Comparison of ENCODE assay signal across 8 mouse cellular contexts in genomic region chr6:100197102-100197501, GRCm38 (mm10).
DNase-seq lines count a peak whose midpoint lies in the region; ATAC-seq and TF ChIP-seq lines count a peak whose summit lies in the region.

No protein-coding gene starts in this region.

- no peak overlapping the region for H3K27ac ChIP-seq in forebrain, embryonic 16.5 days (ENCODE audit: low read length)
- H3K27ac ChIP-seq in forebrain, embryonic 15.5 days (replicated peaks): no peak overlapping the region
- H3K27ac ChIP-seq in lung, embryonic 14.5 days (ENCODE audit: low read depth): peak overlapping the region; percentile 87

- no peaks in the 10 kb centered on the region for H3K27me3 ChIP-seq in forebrain, embryonic 16.5 days (replicated peaks; ENCODE audit: control insufficient read depth, insufficient read depth, low read length)
- no peaks in the 10 kb centered on the region for H3K27me3 ChIP-seq in forebrain, embryonic 15.5 days
- no peaks in the 10 kb centered on the region for H3K27me3 ChIP-seq in lung, embryonic 14.5 days (ENCODE audit: insufficient read depth, low read length)

- intact Hi-C loops in gastrocnemius, postnatal 14 days (cut with DNase I; ENCODE audit: low total_unique reads): no loop called here

- TF ChIP-seq CTCF in lung, embryonic 14.5 days (IDR thresholded peaks at IDR 0.05; ENCODE audit: low read depth): no peak

- no peak overlapping the region for H3K4me3 ChIP-seq in forebrain, embryonic 16.5 days (replicated peaks; ENCODE audit: low read length)
- no peak overlapping the region for H3K4me3 ChIP-seq in forebrain, embryonic 15.5 days
- no peak overlapping the region for H3K4me3 ChIP-seq in lung, embryonic 14.5 days (ENCODE audit: low read depth, low read length)

- no peaks in the 10 kb centered on the region for H3K36me3 ChIP-seq in forebrain, embryonic 16.5 days (ENCODE audit: control insufficient read depth, insufficient read depth)
- no peaks in the 10 kb centered on the region for H3K36me3 ChIP-seq in forebrain, embryonic 15.5 days
- no peaks in the 10 kb centered on the region for H3K36me3 ChIP-seq in lung, embryonic 14.5 days (ENCODE audit: insufficient read depth)

- DNase-seq in lung, embryonic 14.5 days: peak; percentile 96
- DNase-seq in lung, postnatal 25 days (ENCODE audit: low spot score): no peak
- peak; percentile 53 for DNase-seq in gastrocnemius, postnatal 14 days
- DNase-seq in lung, postnatal 4 days: peak; percentile 70 to 88

- peaks cover 15% of the 10 kb centered on the region for H3K4me1 ChIP-seq in forebrain, embryonic 16.5 days (replicated peaks; ENCODE audit: control insufficient read depth, insufficient read depth, low read length)
- H3K4me1 ChIP-seq in forebrain, embryonic 15.5 days: peaks cover 16% of the 10 kb centered on the region
- H3K4me1 ChIP-seq in lung, embryonic 14.5 days (ENCODE audit: insufficient read depth): peaks cover 52% of the 10 kb centered on the region

- peak; percentile 29; the same call in 1 of the 2 replicates for ATAC-seq in forebrain, embryonic 16.5 days
- ATAC-seq in forebrain, embryonic 15.5 days (replicated peaks): no peak
- ATAC-seq in lung, embryonic 14.5 days (ENCODE audit: insufficient read depth): peak; percentile 71
- no peak for ATAC-seq in frontal cortex, adult (ENCODE audit: low TSS enrichment)
- no peak for ATAC-seq in CD4-positive, CD25-positive, alpha-beta regulatory T cell, adult 4 months

- no peak overlapping the region for H3K9ac ChIP-seq in forebrain, embryonic 16.5 days (replicated peaks; ENCODE audit: low read depth, low read length)
- no peak overlapping the region for H3K9ac ChIP-seq in forebrain, embryonic 15.5 days (replicated peaks)
- no peak overlapping the region for H3K9ac ChIP-seq in lung, embryonic 14.5 days

- no peak overlapping the region for H3K4me2 ChIP-seq in forebrain, embryonic 16.5 days (ENCODE audit: low read length)
- no peak overlapping the region for H3K4me2 ChIP-seq in forebrain, embryonic 15.5 days (replicated peaks)
- H3K4me2 ChIP-seq in lung, embryonic 14.5 days: no peak overlapping the region

- no peaks in the 10 kb centered on the region for H3K9me3 ChIP-seq in forebrain, embryonic 16.5 days (ENCODE audit: control insufficient read depth, low read length)
- no peaks in the 10 kb centered on the region for H3K9me3 ChIP-seq in forebrain, embryonic 15.5 days
- no peaks in the 10 kb centered on the region for H3K9me3 ChIP-seq in lung, embryonic 14.5 days (ENCODE audit: low read depth, low read length)

- WGBS in forebrain, embryonic 16.5 days: 61% methylated on average over 5 of the region's 5 CpGs
- WGBS in forebrain, embryonic 15.5 days: 60% methylated on average over 5 of the region's 5 CpGs
- WGBS in lung, embryonic 14.5 days: 26% methylated on average over 5 of the region's 5 CpGs

Comparison
In these comparisons a context has a peak if more than half of its experiments do, and no peak if none do; other contexts are left out.
1. ATAC-seq: peak in forebrain, embryonic 16.5 days (single experiment) and lung, embryonic 14.5 days (single experiment); none in forebrain, embryonic 15.5 days (single experiment), frontal cortex, adult (single experiment) and CD4-positive, CD25-positive, alpha-beta regulatory T cell, adult 4 months (single experiment).